Mouse (Mus musculus): ENCODE results near the gene Gldn.

DNA sequence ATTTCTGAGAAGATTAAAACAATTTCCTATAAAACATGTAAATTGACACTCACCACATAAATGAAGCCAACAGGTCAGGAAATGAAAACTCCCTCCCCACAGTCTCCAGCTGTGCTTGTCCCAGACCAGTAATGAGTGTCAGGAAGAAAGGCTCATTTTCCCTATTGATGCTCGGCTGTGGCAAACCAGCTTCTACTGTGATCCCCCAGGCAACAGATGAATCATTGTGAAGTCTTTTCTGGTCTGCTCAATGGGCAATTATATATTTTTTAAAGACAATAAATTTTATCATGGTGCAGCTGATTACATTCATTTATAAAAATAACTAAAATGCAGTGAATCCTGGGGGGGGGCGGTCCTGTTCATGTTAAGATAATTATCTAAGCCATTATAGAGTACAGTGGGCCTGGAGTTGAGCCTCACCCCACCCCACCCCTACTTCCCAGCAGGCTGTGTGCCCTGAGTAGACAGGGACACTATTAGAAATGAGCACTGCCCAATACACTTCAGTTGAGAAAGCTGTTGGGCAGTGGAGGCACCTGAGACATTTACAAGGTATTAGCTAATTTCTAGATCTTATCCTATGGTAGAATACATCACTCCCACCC is 22.6 kb downstream of the Gldn start:
- TF ChIP-seq POLR2A (IDR thresholded peaks at IDR 0.05; ENCODE audit: insufficient read depth, low read depth, low read length), result no peak
- no peak for TF ChIP-seq EP300 (IDR thresholded peaks at IDR 0.05; ENCODE audit: insufficient read depth, low read depth, low read length)
- no peak for TF ChIP-seq CTCF (IDR thresholded peaks at IDR 0.05)
